Mouse (Mus musculus): ENCODE data around the gene Upf3a.
A peak's percentile ranks its signal among the peaks of the same experiment; 100 is the strongest.
"Not testable (repeated sequence)": the region's sequence is repeated elsewhere in the genome, so short reads cannot be mapped to it uniquely, and the experiment has no call there.

Upf3a gene

GRCm38 (mm10) chr8:13785250-13785763 lies at the start of gene Upf3a:
TSS of gene Upf3a (plus strand) at chr8:13785615.
- peak; percentile 93 for DNase-seq (ENCODE audit: low spot score)

GRCm38 (mm10) chr8:13740323-13740770 lies 45.1 kb upstream of the Upf3a start:
- peak; percentile 15 for DNase-seq (ENCODE audit: low spot score)

- peak; percentile 10 for DNase-seq (ENCODE audit: low spot score)
These were observed 44.4 kb upstream of the Upf3a start for GRCm38 (mm10) chr8:13740817-13741613.

- DNase-seq (ENCODE audit: low spot score) = not testable (repeated sequence)
These were observed 39.2 kb upstream of the Upf3a start for GRCm38 (mm10) chr8:13746212-13746611.

- DNase-seq (ENCODE audit: low spot score) = no peak
These were observed 37.8 kb upstream of the Upf3a start for GRCm38 (mm10) chr8:13747626-13748025.

GRCm38 (mm10) chr8:13753680-13754079 lies 31.7 kb upstream of the Upf3a start:
- peak; percentile 71 for DNase-seq (ENCODE audit: low spot score)

GRCm38 (mm10) chr8:13756480-13756879 lies 28.9 kb upstream of the Upf3a start:
- DNase-seq (ENCODE audit: low spot score) = no peak

GRCm38 (mm10) chr8:13756982-13757804 lies 28.2 kb upstream of the Upf3a start, which contains the start of gene Cdc16:
TSS of gene Cdc16 (plus strand) at chr8:13757676.
- DNase-seq (ENCODE audit: low spot score) = peak; percentile 76

GRCm38 (mm10) chr8:13757805-13758727 lies 27.3 kb upstream of the Upf3a start:
- DNase-seq (ENCODE audit: low spot score) = peak; percentile 54

GRCm38 (mm10) chr8:13769206-13769605 lies 16.2 kb upstream of the Upf3a start:
- no peak for DNase-seq (ENCODE audit: low spot score)

- DNase-seq (ENCODE audit: low spot score) = no peak
These were observed 4.9 kb upstream of the Upf3a start for GRCm38 (mm10) chr8:13780536-13780935.

GRCm38 (mm10) chr8:13785764-13786299 lies 417 bp downstream of the Upf3a start:
- peak; percentile 91 for DNase-seq (ENCODE audit: low spot score)

GRCm38 (mm10) chr8:13789606-13790005 lies 4.2 kb downstream of the Upf3a start:
- no peak for DNase-seq (ENCODE audit: low spot score)

- DNase-seq (ENCODE audit: low spot score) = no peak
These were observed 7.8 kb downstream of the Upf3a start for GRCm38 (mm10) chr8:13793097-13793745.

- DNase-seq (ENCODE audit: low spot score) = no peak
These were observed 8.3 kb downstream of the Upf3a start for GRCm38 (mm10) chr8:13793746-13794101.

- DNase-seq (ENCODE audit: low spot score) = no peak
These were observed 12.3 kb downstream of the Upf3a start for GRCm38 (mm10) chr8:13797676-13798075.

- DNase-seq (ENCODE audit: low spot score) = no peak
These were observed 14.2 kb downstream of the Upf3a start for GRCm38 (mm10) chr8:13799566-13799965.

GRCm38 (mm10) chr8:13828598-13829172 lies 43.3 kb downstream of the Upf3a start:
- no peak for DNase-seq (ENCODE audit: low spot score)

- not testable (repeated sequence) for DNase-seq (ENCODE audit: low spot score)
These were observed 52.9 kb downstream of the Upf3a start, which contains the start of gene AF366264 for GRCm38 (mm10) chr8:13838289-13838688. TSS of gene AF366264 (minus strand) at chr8:13838389.

- DNase-seq (ENCODE audit: low spot score) = not testable (repeated sequence)
These were observed 57.9 kb downstream of the Upf3a start for GRCm38 (mm10) chr8:13843286-13843685.
